Mouse (Mus musculus): ENCODE data around the gene Mecr.

Mecr gene

DNA sequence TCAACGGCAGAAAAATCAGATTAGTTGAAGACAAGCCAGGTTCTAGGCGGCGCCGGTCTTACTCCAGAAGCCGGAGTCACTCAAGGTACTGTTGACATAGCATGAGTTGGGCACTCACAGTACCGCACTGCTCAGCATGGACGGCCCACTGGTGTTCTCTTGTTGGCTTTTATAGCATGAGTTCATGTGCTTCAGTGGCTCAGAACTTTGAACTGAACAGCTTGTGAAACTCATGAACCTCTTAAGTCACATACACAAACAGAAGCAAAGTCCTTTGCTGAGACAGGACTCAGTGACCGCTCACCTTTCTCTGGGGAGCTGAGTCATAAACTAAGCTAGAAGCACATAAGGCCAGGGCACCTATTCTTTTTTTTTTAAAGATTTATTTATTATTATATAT is 54.5 kb downstream of the Mecr start:
- DNase-seq, result no peak

DNA sequence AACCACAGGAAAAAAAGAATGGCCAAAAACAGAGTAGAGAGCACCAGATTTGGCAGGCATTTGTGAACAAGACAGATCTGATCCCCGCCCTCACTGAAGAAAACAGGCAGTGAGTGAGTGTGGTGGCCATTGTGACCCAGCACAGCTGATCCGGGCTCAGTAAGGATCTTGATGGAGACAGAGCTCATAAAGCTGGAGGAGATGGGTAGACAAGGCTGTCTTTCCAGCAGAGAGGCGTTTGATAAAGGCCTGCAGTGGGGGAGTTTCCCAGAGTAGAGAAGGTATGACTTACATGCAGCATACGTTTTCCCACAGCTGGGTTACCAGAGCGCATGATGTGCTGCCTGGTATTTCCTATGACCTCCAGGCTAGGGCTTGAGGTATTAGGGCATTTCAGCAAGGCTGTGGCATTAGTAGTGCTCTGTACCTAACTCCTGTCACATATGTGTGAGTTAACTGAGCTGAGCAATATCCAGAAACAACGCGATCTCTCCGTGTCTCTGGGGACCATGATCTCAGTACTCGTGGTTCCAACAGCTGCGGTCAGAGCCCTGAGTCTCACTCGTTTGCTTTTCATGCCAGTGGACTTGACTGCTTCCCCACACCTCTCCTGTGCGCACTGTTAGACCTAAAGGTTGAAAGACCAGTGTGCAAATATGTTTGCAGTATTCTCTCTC is 55.4 kb downstream of the Mecr start:
- DNase-seq, result no peak

DNA sequence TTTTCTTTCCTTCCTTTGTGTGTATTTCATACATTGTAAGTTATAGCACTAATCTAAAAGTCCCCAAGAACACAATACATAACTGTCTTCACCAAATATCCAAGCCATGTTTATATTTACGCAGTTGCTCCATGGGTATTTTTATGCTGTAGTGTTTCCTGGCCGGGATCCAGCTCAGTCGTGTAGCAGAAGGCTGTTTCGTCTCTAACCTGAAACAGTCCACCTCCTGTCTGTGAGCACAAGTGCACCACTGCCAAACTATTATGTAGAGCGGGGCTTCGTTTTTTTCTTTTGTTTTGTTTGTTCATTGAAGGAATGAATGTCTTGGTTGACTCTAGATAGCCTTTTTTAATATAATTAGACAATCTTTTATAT is 55.9 kb downstream of the Mecr start:
- no peak for DNase-seq

DNA sequence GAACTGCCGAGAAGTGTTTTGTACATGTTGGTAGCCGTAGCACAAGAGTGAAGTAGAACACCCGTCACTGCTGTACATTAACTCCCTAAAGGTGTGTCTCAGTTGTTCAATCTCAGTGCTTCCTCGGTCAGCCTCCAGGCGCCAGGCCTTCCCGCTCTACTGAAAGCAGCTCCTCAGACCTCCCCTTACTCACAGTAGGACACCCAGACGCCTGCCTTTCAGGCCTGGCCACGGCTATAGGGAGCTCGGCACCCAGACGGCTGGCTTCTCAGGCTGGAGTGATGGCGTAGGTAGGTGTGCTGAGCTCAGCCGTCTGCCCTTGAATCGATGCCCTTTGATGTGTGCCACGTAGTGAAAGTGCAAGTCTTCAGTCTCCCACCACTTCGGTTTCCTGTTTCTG is 57.8 kb downstream of the Mecr start:
- DNase-seq, result no peak

DNA sequence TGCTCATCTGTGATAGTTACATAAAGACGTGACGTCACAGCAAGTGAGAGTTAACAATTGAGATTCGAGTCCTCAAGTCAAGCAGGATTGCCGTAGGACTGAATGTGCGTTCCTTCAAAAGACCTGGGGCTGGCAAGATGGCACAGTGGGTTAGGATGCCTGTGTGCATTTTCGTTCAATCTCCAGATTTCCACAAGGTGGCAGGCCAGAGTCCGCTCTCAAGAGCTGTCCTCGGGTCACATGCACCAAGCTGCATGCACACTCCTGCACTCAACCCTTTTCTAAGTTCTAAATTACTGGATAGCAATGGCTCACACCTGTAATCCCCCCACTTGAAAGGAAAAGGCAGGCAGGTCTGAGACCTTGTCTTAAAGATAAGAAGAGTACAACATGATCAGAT is 61.2 kb downstream of the Mecr start:
- peak; percentile 32 for DNase-seq

DNA sequence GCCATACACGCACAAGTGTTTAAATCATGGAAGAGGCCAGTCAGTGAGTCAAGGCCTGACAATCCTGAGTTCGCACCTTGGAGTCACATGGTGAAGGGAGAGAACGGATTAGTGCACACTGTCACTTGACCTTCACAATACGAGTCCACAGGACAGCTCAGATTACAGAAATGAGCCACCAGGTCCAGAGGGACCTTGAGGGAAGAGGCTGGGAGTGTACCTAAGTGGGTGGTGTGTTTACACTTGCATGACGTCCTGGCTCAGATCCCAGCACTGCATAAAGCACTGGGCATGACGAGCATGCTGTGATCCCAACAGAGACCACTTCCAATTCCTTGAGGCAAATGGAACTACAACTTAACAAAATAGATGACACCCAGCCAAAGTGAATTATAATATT is 63.2 kb downstream of the Mecr start:
- no peak for DNase-seq

DNA sequence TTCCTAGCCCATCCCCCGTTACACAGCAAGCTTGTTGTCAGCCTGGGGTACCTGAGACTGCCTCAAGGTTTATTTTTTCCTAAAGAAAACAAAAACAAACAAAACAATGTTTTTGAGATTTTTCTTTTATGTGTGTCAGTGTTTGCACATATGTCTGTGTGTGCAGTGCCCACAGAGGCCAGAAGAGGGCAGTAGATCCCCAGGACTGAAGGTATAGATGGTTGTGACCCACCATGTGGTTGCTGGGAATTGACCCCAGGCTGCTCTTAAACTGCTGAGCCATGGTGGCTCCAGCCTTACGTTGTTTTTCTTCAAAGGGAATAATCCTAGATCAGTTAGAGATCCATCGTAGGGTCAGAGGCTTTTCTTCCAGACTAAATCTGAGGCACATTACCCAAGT is 64.6 kb downstream of the Mecr start:
- DNase-seq, result no peak

DNA sequence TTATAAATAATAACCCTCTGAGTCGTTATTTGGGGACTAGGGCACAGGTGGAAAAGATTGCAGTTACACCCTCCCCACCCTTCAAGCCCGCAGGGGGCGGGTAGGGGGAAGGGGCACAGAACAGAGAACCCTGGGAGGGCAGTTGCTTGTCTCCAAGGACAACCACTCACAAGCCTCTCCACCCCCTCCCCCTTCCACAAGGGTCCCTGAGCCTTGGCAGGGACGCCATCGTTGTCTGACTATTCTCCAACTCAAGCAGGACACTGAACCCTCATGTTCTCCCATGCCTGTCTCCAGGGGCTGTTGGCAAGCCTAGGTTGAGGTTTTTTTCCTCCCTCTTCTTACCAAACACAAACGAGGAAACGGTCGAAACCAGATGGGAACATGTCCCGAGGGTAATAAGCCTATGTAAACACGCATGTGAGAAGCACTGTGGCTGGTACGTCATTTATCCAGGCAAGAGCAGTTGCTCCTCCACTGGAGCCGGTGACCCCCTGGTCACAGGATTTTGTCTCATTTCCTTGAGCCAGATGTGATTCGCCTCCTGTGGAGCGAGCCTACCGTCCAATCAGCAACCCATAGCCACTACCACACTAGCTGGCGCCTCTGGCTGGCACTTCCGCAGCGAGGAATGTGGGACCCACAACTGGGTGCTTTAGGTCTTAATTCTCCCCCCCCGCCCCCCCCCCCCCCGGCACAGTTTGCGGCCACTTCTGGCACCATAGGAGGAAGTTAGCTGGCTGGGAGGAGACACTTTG is 67.1 kb downstream of the Mecr start:
- DNase-seq, result no peak

DNA sequence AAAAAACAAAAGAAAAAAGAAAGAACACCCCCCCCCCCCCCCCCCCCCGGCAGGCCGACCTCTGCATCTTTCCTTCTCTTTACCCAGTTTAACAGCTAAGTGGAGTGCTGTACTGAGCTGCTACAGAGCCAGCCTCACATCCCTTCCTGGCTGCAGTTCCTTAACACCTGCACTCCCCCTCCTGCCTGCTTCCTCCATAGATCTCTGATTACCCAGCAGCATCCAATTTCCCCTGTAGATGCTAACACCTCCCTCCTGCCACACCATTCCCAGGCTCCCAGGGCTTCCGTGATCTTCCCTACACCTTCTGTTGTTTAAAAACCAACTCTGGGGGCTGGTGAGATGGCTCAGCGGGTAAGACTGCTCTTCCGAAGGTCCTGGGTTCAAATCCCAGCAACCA is 68.3 kb downstream of the Mecr start:
- no peak for DNase-seq

DNA sequence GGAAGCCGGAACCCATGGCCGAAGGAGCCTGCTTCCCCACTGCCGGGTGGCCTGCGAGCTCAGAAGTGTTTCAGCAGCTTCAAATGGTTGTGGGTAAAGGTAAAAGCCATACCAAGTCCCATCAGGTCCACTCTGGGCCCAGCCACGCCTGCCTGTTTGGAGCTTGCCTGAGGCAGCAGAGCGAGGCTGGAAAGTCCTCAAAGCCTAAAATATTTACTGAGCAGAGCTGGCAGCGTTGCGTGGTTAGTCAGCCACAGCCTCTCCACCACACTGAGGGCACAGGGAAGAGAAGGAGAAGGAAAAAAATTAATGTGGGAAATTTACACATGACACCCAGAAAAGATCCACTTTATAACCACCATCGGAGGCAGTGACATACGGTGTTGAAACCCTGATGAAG is 70.3 kb downstream of the Mecr start:
- no peak for DNase-seq

DNA sequence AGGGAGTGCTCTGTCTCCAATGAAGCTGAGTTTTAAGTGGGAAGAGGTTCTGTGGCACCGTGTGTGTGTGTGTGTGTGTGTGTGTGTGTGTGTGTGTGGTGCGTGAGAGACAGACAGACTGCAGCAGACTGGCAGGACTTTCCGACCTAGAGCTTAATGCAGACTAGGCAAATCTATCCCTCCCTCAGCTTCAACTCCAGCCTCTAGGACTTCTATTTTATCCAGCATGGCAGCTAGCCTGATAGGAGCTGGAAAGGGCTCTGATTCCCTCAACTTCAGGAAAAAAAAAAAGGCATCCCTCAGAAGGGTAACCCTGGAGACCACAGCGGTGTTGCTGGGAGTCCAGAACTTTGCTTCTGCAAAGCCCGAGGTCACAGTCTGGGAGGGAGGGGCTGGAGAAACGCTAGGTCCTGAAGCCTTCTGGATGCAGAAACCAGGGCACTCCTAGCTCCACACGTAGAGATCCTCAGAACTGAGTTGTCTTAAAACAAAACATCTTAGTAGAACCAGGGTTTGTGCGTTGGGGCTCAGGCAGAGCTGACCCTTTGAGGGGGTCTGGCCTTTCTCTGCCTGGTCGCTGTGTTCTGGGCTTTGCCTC is 70.9 kb downstream of the Mecr start:
- DNase-seq, result no peak

DNA sequence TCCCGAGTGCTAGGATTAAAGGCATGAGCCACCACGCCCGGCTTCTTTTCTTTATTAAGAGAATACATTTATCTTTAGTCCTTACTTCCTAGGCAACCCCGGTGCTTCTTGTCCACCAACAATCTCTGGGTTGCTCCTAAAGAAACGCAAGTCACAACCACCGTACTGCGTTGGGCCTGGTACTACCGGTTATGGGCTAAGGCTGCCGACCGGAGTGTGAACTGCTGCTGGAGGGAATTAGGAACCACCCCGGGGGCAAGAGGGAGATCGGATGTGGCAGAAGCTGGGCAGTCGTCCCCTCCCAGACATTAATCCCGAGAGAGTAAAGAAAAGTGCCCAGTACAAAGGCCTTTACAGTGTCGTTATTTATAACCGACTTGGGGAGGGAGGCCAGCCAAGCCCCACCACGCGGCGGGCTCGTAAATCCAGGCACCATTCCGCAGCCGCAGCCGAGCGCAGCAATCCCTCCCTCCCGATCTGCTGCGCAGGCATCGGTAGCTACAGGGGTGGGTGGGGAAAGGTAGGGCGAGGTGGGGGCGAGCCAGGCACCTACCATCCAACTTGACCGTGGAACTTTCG is 71.7 kb downstream of the Mecr start:
- no peak for DNase-seq

DNA sequence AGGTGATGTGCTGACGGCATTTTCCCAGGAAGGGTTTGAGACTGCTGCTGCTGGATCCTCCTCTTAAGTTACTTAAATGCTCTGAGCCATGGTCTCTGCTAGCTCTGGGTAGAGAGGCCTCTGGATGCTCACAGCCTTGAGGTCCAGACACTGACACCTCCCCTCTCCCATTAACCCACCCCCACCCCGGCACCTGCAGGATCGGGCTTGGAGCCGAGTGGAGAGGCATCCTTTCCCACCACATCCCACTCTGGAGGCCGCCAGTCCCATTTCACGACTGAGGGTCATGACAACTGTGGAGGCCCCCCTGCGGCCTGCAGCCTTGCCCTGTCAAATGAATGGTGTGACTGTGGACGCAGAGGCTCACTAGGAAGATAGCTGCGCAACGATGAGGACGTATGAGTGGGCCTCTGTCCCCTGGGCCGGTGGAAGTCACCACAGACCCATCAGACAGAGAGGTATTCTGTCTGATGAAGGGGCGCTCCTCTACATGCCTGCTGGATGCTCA is 72.6 kb downstream of the Mecr start:
- DNase-seq, result no peak

DNA sequence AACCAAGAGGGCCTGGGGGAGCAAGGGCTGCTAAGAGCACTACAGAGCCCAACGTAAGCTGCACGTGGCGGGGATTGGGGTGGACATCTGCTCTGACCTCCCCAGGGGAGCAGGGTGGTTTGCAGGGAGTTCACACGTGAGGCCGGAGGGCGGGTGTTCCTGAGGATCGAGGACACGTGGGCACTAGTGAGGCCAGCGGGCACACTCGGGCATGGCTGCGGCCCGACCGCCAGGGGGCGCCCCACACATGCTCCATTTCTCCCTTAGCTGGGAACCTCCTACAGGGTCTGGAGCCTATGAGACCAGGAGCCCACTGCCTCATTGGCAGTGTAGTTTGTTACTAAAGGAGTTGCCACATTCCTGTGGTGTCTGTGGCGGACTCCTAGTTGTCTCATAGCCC is 73.2 kb downstream of the Mecr start:
- peak; percentile 67 for DNase-seq

DNA sequence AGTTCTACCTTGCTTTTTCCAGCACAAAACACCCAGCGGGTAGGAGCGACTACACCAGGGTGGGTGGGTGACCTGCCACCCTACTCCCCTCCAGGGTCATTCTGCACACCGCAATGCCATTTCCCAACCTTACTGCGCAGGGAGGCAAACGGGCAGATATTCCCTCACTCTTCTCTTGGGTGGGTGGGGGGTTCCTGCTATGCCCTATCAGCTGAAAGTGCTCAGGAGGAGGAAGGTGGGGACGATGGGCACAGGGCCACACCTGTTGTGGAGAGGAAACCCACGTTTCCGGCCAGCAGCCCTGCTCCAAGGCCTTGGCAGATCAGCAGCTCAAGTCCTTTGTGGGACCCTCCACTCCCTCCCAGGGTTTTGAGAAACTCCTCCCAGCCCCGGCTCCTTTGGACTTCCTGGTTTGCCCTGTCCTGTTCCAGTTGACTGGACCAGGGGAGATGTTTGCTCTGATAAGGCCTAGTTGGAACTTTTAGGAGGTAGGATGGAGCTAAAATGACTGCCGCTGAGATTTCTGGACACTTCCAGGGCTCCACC is 73.8 kb downstream of the Mecr start:
- no peak for DNase-seq

Data from right cerebral cortex, postnatal 25 days (tissue).